Mouse (Mus musculus): ENCODE measurements around the gene Olfr1512. TPM values are rescaled to one million over a fixed set of nuclear protein-coding genes. Genes with fewer than 3 reads are reported as not detected.
"Not testable (repeated sequence)": the region's sequence is repeated elsewhere in the genome, so short reads cannot be mapped to it uniquely, and the experiment has no call there.

The Olfr1512 gene
- not detected for total RNA-seq (2021)
- long read RNA-seq, experiment 1, result 0 reads
- long read RNA-seq, experiment 2, result 0 reads

DNA sequence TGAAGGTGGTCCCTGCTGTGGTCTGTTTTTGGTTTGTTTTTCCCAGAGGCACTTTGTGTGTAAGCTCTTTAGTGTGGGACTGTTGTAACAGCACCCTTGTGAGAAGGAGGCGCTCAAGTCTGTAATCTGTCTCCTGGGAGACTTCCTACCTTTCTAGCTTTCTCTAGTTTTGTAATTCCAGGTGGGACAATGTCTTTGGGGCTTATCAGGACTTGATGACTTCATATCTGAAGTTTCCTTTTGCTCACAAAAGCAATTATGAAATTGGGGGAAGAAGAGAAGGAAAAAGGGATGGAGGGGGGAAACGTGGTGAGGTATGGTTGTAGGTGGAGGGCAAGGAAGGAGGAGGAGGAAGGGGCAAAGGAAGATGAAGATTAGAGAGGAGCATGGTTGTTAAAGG is at the start of gene Olfr1512:
Gene Olfr1512, minus strand, starts transcription at position 101 of the 400 bp plus-strand sequence.
- intact Hi-C loops (cut with DNase I), result no loop called here
- DNase-seq, result no peak

GRCm38 (mm10) chr14:52427686-52428085 is 48.7 kb upstream of the Olfr1512 start:
- DNase-seq, result no peak
- intact Hi-C loops (cut with DNase I), result no loop called here

DNA sequence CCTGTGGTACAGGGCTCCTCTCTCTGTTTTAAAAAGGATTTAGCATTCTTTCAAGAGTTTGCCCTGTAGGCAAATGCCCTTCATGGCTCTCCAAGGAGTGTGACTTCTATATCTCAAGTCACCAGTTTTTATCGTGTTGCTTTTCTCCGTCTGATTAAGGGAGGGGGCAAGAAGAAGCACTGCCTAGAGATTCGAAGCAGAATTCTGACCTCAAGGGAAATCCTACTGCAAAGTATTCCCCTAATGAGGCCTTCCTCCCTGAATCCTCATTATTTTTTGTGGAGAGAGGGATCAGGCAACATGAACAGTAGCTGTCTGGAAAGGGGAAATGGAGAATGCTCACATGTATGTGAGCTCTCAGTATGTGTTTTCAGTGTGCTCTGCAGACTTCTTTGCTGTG is 35.3 kb upstream of the Olfr1512 start, which contains the start of gene Olfr1510:
Gene Olfr1510, minus strand, starts transcription at position 101 of the 400 bp plus-strand sequence.
- no peak for DNase-seq
- intact Hi-C loops (cut with DNase I), result no loop called here

- intact Hi-C loops (cut with DNase I); DNase-seq: not testable (repeated sequence)
Measured at GRCm38 (mm10) chr14:52410142-52410919, 31.4 kb upstream of the Olfr1512 start.

DNA sequence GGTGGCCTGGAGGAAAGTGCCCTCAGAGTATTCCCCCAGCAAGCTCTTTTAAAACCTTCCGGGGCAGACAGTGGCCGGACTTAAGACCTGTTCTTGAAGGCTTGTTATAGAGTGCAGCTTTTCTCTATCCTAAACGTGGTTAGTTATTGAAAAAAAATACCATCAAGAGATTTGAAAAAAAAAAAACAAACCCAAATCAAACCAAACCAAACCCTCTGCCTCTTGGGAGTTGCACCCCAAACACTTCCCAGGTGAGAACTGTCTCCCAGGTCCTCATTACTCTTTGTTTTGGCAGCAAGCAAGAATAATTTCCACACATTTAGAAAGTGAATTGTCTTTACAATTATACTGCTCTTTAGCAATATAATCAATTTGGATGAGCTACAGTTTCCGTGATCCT is 18.3 kb upstream of the Olfr1512 start, which contains the start of gene Olfr1511:
Gene Olfr1511, minus strand, starts transcription at position 101 of the 400 bp plus-strand sequence.
- intact Hi-C loops (cut with DNase I), result no loop called here
- no peak for DNase-seq

DNA sequence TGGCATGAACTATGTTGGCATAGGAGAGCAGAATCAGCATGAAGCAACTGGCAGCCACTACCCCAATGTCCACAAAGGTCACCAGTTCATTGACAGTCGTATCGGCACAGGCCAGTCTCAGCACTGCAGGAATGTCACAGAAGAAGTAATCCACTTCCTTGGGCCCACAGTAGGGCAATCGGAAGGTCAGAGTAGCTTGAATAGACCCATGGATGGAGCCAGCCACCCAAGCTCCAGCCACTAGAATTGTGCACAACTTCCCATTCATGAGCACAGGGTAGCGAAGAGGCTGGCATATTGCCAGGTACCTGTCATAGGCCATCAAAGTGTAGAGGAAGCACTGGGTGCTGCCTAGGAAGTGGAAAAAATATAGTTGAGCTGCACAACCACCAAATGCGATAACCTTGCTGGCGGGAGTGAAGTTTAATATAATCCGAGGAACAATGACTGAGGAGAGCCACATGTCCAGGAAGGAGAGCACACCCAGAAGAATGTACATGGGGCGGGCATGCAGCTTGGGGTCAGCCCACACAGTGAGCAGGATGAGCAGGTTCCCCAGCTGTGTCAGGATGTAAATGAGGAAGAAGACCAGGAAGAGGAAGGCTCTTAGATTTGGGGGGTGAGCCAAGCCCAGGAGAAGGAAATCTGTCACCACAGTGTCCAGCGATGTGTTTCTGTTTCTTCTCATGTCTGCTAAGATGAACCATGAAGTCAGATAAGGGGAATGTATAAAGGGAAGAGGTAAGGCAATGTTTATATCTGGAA is 11.3 kb upstream of the Olfr1512 start:
- intact Hi-C loops (cut with DNase I); DNase-seq: not testable (repeated sequence)

- intact Hi-C loops (cut with DNase I), result no loop called here
- no peak for DNase-seq
Measured at GRCm38 (mm10) chr14:52368741-52369140, 10.2 kb downstream of the Olfr1512 start.

- intact Hi-C loops (cut with DNase I), result no loop called here
- DNase-seq, result no peak
Measured at GRCm38 (mm10) chr14:52356308-52356707, 22.7 kb downstream of the Olfr1512 start, which contains the start of gene Olfr1513. TSS of gene Olfr1513 (minus strand) at chr14:52356408.

- DNase-seq, result no peak
- intact Hi-C loops (cut with DNase I), result loop anchor here (2.0 kb wide), 1 partner anchor 215 kb away; no protein-coding TSS in a partner anchor
Measured at GRCm38 (mm10) chr14:52339512-52339852, 39.5 kb downstream of the Olfr1512 start.

GRCm38 (mm10) chr14:52338751-52339511 is 40.0 kb downstream of the Olfr1512 start:
- intact Hi-C loops (cut with DNase I), result loop anchor here (1.0 to 2.0 kb wide), 2 partner anchors 42 to 214 kb away; no protein-coding TSS in a partner anchor
- peak; percentile 36 to 72 for DNase-seq

GRCm38 (mm10) chr14:52332171-52332570 is 46.8 kb downstream of the Olfr1512 start:
- intact Hi-C loops (cut with DNase I), result no loop called here
- DNase-seq, result no peak

DNA sequence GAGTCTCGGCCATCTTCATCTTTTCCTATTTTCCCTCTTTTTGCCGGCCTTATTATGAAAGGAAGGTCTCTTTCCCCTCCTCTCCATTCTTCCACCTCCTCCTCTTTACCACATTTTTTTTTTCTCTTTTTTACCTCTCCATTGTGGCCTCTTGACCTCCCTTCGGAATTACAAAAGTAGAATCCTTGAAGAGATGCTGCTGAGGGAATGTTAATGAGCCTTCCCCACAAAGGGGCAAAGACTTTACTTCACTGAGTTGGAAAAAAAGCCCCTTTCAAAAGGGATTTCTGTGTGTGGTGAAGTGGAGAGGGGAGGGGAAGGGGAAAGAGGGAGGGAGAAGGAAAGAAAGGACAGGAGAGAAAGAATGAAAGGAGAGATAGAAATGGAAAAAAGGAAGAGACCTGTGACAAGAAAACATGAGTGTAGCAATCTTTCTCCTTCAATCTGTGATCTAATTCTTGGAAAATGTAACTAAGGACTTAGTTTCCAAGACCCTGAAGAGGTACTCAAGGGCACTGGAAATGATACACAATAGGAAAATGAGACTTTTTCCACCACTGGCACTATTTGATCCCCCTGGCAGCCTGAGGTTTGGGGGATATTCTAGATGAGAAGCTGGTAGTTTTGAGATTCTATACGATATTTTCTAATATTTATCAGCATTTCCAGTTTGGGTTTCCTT is 47.8 kb downstream of the Olfr1512 start:
- no peak for DNase-seq

GRCm38 (mm10) chr14:52327910-52328812 is 50.8 kb downstream of the Olfr1512 start, which contains the start of gene Sall2:
TSS of gene Sall2 (minus strand) at chr14:52328762.
- DNase-seq, result no peak
- intact Hi-C loops (cut with DNase I), result no loop called here

More for the DNA sequence above, 47.8 kb downstream of the Olfr1512 start:
- intact Hi-C loops (cut with DNase I), result no loop called here

DNA sequence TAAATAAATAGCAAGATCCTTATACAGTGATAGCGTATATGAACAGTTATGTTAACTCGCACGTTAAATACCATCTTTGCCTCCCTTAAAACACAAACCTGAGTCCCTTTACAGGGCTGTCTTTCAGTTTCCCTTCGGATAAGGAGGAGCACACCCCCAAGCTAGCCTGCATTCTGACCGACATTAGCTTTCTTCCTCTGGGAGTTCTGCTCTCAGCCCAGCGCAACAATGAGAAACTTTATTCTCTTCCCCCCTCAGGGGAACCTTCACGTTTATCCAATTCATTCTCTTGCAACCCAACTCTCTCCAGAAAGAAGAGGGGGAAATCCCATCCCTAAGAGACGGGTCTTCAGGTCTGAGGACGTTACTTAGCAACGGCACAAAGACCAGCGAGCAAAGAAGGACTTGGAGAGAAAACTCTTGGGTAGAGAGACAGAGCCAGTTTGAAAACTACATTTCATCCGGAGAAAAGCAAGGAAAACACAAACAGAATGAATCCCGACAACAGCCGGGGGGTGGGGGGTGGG is 51.5 kb downstream of the Olfr1512 start:
- intact Hi-C loops (cut with DNase I), result no loop called here
- no peak for DNase-seq

DNA sequence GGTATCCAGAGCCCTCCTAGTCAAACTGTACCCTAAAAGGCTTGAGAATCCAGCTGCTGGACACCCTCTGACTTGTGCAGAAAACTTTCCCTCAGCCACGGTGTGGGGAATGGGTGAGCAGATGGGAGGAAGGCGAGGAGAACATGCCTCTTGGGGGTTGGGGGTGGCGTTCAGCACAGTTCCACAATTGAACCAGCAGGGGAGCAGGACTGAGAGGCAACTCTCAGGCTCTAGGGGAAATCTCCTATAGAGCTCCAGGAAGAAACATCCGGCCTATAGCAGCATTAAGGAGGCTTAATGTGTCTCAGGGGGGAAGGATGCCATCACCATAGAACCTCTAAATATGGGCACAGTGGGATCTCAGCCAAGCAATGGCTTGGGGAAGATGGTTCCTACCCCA is 53.1 kb downstream of the Olfr1512 start:
- intact Hi-C loops (cut with DNase I), result no loop called here
- DNase-seq, result no peak

Data from heart, postnatal 14 days (tissue).